Mouse (Mus musculus) cerebellum, adult 11-12 months (tissue): ENCODE measurements around the gene Tmc8.
A peak's percentile ranks its signal among the peaks of the same experiment; 100 is the strongest.
"Not testable (repeated sequence)": the region's sequence is repeated elsewhere in the genome, so short reads cannot be mapped to it uniquely, and the experiment has no call there.

ENCODE experiments used
- DNase-seq: peaks from one replicate; pipeline ENCODE4 v3.0.0; 2022

Gene Tmc8

DNA sequence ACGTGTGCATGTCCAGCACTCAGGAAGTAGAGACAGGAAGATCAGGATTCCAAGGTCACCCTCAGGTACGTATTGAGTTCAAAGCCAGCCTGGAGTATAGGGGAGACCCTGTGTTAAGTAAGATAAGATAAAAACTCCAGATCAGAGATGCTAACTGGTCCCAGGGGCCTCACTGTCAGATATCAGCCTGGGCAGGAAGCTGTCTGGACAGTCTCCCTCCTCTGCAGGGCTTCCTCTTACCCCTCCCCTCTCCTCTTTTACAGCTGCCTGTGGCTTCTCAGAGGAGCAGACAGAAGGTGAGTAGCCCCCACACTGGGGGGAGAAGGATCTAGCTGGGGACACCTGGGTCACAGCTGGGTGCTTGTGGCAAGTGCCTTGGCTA, 16.3 kb downstream of the Tmc8 start:
- no peak for DNase-seq

GRCm38 (mm10) chr11:117799174-117799573, 17.3 kb downstream of the Tmc8 start:
- no peak for DNase-seq

DNA sequence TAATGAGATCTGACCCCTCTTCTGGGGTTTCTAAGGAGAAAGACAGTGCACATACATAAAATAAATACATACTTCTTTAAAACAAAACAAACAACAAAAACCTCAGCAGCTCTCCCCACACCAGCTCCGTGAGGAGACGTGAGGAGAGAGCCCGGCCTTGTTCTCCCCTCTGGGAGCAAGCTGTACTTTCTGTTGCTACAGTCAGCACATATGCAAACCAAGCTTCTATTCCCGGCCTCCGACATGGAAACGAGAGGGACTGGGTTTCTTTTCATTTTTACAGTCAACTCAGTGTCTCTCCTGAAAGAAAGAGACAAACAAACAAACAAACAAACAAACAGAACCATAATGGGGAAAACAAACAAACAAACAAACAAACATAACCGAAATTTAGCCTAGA, 18.2 kb downstream of the Tmc8 start:
- DNase-seq = no peak

GRCm38 (mm10) chr11:117801650-117802049, 19.8 kb downstream of the Tmc8 start:
- no peak for DNase-seq

DNA sequence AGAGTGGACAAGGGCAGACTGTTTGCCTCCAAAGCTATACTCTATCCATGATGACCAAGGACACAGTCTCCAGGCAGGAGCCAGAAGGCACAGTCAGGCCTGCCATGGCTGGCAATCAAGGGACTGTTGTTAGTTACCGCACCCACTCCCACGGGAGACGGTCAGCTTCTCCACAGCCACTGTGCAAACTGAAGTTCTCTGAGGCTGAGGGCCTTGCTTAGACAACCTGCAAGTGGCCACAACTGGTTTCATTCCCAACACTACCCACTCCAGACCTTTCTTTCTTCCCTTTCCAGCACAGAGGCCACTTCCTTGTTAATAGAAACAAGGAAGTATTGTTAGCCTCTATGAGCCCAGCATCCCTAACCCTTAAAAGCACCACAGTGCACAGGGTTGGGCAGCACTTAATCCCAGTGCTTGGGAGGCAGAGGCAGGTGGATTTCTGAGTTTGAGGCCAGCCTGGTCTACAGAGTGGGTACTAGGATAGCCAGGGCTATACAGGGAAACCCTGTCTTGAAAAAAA, 21.4 kb downstream of the Tmc8 start:
- no peak for DNase-seq

DNA sequence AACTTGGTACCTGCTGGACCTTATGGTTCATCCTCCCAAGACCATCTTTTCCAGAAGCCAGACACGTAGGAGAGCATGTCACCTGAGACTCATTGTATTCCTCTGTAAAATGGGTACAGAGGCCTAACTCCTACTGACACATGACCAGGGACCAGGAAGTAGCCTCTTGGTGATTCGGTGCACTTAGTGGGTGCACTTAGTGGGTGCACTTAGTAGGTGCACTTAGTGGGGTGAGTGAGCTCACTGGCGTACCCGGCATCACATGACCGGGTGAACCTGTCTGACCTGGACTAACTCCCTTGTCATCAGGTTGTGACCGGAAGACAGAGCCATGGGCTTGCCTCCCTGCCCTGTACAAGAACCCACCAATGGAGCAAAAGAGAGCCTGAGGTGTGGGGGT, 24.9 kb downstream of the Tmc8 start:
- DNase-seq = no peak

GRCm38 (mm10) chr11:117809407-117810311, 27.8 kb downstream of the Tmc8 start, which contains the start of the genes Gm20708 and Syngr2:
TSS of gene Gm20708 (plus strand) at chr11:117809668.
TSS of gene Syngr2 (plus strand) at chr11:117809668.
- no peak for DNase-seq

- DNase-seq = no peak
These were observed 28.6 kb downstream of the Tmc8 start for GRCm38 (mm10) chr11:117810401-117811046.

- no peak for DNase-seq
These were observed 32.0 kb downstream of the Tmc8 start for GRCm38 (mm10) chr11:117813867-117814266.

DNA sequence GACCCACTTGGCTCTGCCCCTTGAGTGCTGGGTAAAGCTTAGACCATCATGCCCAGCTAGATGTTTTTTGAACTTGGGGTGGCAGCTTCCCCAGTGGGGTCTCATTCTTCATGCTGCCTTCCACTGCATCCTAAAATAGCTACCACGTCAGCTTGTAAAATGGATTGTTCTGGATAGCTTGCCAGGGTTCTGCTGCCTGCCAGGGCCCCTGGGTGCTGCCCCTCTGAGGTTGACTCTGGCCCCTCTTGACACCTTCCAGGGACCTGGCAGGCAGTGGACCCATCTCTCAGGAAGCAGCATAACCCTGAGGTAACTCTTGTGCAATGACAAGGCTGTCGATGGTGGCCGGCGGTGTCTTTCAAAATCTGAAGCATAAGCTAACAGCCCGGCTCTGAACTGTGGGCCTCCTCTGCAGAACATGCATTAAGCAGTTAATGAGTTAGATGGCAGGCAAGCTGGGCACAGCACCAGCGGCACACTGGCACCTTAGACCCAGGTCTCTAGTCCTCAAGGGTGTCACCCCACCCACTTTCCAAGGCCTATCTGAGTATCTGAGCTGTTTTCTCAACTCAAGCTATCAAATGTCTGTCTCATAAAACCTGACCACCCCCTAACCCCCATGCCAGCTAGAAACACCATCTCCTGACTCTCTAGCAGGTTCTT, 33.0 kb downstream of the Tmc8 start:
- DNase-seq = no peak

DNA sequence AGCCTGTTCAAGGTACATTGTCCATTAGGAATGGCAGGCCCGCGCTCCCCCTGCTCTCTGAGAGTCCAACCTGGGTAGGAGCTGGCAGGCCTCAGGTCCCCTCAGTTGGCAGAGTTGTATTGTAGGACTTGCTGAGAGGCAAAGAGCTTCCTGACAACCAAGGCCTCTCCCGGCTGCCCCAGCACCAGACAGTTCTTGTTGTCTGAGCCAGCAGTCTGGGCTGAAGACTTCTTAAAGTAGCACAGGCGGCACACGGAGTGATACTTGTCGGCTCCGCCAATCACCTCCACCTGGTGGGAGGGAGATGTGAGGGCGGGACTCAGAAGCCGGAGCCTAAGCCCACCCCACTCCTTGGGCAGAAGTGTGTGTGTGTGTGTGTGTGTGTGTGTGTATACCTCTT, 34.0 kb downstream of the Tmc8 start:
- not testable (repeated sequence) for DNase-seq

- no peak for DNase-seq
These were observed 34.6 kb downstream of the Tmc8 start for GRCm38 (mm10) chr11:117816389-117816996.

DNA sequence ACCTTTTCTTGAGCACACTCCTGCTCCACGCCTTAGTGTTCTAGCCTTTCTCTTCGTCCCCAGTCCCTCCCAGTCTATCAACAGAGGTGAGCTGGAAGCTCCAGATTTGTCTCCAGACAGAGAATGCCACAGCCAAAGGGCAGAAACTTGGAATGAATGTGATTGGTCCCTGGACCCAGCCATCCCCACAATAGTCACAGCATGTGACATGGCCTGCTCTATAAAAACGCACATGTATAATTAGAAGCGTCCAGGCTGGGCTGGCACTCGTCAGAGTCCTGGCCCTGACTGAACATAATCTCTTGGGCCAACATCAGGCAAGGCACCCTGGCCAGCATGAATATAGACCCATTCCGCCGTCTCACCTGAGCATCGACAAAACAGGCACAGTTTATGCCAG, 37.2 kb downstream of the Tmc8 start:
- DNase-seq = no peak

DNA sequence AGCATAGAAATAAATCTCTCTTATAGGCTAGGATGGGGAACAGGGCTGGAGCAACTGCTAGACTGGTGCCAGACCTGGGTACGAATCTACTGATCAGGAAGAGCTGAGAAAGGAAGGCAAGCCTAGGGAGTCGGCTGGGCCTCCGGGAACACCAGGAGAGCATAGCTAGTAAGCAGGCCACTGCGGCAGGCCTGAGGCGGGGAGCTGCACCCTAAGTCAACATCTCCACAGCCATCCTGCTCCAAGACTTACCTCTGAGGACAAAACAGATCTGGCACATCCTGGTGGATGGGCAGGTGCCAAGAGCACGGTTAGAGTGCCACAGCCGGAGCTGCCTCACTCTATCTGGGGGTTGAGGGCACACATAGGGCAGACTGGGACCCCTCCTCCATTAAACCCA, 38.3 kb downstream of the Tmc8 start:
- no peak for DNase-seq

DNA sequence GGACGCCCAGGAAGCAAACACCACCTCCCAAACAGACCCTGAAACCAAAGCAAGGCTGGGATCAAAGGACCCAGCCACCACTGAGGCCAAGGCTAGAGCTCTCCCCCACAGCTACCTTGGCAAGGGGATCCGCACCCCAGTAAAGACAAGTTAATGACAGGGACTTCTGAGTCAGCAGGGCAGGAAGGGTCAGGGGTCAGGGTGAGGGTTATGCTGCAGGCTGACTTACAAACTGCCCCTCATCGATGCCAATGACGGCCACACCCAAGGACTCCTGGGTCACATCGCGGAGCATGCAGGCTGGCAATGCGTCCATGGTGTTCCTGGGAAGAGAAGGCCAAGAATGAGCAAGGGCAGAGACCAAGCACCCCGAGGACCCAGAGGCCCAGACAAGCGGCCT, 40.0 kb downstream of the Tmc8 start:
- no peak for DNase-seq

DNA sequence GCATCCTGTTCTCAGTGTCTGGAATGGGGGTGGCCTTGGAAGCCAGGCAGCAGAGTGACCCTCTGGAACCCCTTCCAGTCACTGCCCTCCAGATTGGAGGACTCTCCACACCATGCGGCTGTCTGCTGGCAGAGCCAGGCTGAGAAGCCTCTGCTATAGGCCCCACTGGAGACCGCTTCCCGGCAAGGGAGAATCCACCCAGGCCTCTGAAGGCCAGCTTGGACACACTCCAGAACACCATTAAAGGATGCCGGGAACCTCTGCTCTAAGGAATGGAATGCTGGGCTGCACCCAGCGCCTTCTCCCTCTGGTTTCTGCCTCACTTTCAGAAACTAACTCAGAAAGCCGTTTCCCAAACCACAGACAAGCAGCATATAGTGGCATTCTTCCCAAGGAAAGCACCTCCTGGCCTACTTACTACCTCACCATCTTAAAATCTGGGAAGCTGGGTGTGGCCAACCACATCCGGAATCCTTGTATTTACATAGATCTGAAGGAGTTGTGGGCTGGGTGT, 40.9 kb downstream of the Tmc8 start:
- no peak for DNase-seq

GRCm38 (mm10) chr11:117823411-117823810, 41.5 kb downstream of the Tmc8 start:
- DNase-seq = no peak

- peak; percentile 63 for DNase-seq
These were observed 42.4 kb downstream of the Tmc8 start for GRCm38 (mm10) chr11:117824060-117824969.

- no peak for DNase-seq
These were observed 43.6 kb downstream of the Tmc8 start, which contains the start of the genes Afmid and Tk1 for GRCm38 (mm10) chr11:117825333-117826101. TSS of gene Afmid (plus strand) at chr11:117825924. TSS of gene Tk1 (minus strand) at chr11:117826092.

- no peak for DNase-seq
These were observed 44.3 kb downstream of the Tmc8 start for GRCm38 (mm10) chr11:117826164-117826563.

DNA sequence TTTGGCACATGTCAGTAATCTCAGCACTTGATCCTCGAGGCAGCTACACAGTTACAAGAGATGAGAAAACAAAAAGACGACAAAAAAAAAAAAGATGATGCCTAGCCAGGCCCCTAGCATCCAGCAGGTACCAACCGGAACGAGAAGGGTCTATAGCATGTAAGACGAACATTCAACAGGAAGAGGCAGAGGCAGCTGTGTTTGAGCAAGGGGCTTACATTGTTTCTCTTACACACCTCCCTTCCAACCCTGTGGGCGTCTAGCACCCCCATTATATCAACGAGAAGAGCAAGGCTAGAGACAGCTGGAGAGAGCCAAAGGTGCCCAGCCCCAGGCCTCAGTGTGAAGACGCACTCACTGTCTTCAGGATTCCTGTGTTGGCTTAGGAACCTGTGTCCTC, 45.0 kb downstream of the Tmc8 start:
- DNase-seq = no peak
